Mouse (Mus musculus): ENCODE results near the gene Exosc1. TPM values are rescaled to one million over a fixed set of nuclear protein-coding genes. Genes with fewer than 3 reads are reported as not detected.

The Exosc1 gene
- polyA plus RNA-seq, 1 experiment from 2014 or later: 57.4 TPM

Other genes with a start within 250 kb of the Exosc1 start
- 20.6 and 27.9 TPM in 2 replicates for gene Slit1, start 189.8 kb downstream of the Exosc1 start, polyA plus RNA-seq (2014; fragmentation: Nextera tagmentation; extraction: Ambion mirVana)
- gene Arhgap19, start 131.4 kb downstream of the Exosc1 start, polyA plus RNA-seq (2014; fragmentation: Nextera tagmentation; extraction: Ambion mirVana): 4.7 and 8.5 TPM in 2 replicates
- 30.6 and 32.7 TPM in 2 replicates for gene Frat1, start 103.5 kb downstream of the Exosc1 start, polyA plus RNA-seq (2014; fragmentation: Nextera tagmentation; extraction: Ambion mirVana)
- gene Frat2, start 85.3 kb downstream of the Exosc1 start, polyA plus RNA-seq (2014; fragmentation: Nextera tagmentation; extraction: Ambion mirVana): 5.6 and 7.3 TPM in 2 replicates
- gene Rrp12, start 37.2 kb downstream of the Exosc1 start, polyA plus RNA-seq (2014; fragmentation: Nextera tagmentation; extraction: Ambion mirVana): 12.5 TPM in 2 replicates
- 451 and 465 TPM in 2 replicates for gene Pgam1, start 21.5 kb downstream of the Exosc1 start, polyA plus RNA-seq (2014; fragmentation: Nextera tagmentation; extraction: Ambion mirVana)
- gene Zdhhc16, start 57 bp upstream of the Exosc1 start, polyA plus RNA-seq (2014; fragmentation: Nextera tagmentation; extraction: Ambion mirVana): 72.3 and 72.8 TPM in 2 replicates
- 28.1 and 30.4 TPM in 2 replicates for gene Mms19, start 47.7 kb upstream of the Exosc1 start, polyA plus RNA-seq (2014; fragmentation: Nextera tagmentation; extraction: Ambion mirVana)
- gene Ubtd1, start 48.3 kb upstream of the Exosc1 start, polyA plus RNA-seq (2014; fragmentation: Nextera tagmentation; extraction: Ambion mirVana): 6.3 and 6.9 TPM in 2 replicates
- gene Ankrd2, start 102.6 kb upstream of the Exosc1 start, polyA plus RNA-seq (2014; fragmentation: Nextera tagmentation; extraction: Ambion mirVana): 0.45 and 1.00 TPM in 2 replicates
- 0.94 and 1.3 TPM in 2 replicates for gene Hoga1, start 112.2 kb upstream of the Exosc1 start, polyA plus RNA-seq (2014; fragmentation: Nextera tagmentation; extraction: Ambion mirVana)
- not detected in 2 replicates for gene 4933411K16Rik, start 118.8 kb upstream of the Exosc1 start, polyA plus RNA-seq (2014; fragmentation: Nextera tagmentation; extraction: Ambion mirVana)
- 144 and 145 TPM in 2 replicates for gene Morn4, start 152.9 kb upstream of the Exosc1 start, polyA plus RNA-seq (2014; fragmentation: Nextera tagmentation; extraction: Ambion mirVana)
- 33.1 and 40.8 TPM in 2 replicates for gene Pi4k2a, start 157.0 kb upstream of the Exosc1 start, polyA plus RNA-seq (2014; fragmentation: Nextera tagmentation; extraction: Ambion mirVana)
- gene Avpi1, start 195.6 kb upstream of the Exosc1 start, polyA plus RNA-seq (2014; fragmentation: Nextera tagmentation; extraction: Ambion mirVana): 5.8 and 6.0 TPM in 2 replicates
- gene Marveld1, start 214.0 kb upstream of the Exosc1 start, polyA plus RNA-seq (2014; fragmentation: Nextera tagmentation; extraction: Ambion mirVana): 1.5 and 1.8 TPM in 2 replicates
- gene Zfyve27, start 230.5 kb upstream of the Exosc1 start, polyA plus RNA-seq (2014; fragmentation: Nextera tagmentation; extraction: Ambion mirVana): 35.5 and 46.2 TPM in 2 replicates